ENCODE assay signal across 15 mouse cellular contexts in the genomic region with DNA sequence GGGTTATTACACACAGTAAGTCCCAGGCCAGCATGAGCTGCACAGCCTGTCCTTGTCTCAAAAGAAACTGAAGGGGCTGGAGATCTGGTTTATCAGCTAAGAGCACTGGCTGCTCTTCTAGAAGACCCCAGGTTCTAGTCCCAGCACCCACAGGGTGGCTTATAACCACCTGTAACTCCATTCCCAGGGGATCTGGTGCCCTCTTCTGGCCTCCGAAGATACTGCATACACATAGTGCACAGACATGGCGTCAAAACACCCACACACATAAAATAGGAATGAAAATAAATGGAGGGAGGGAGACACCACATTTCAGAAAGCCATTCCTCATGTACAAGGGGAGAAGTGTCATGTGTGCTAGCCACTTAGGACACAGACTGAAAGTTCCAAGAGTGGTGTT. TPM values are rescaled to one million over a fixed set of nuclear protein-coding genes. Genes with fewer than 3 reads are reported as not detected.
DNase-seq lines count a peak whose midpoint lies in the region; ATAC-seq and TF ChIP-seq lines count a peak whose summit lies in the region.
"Had no signal": no experiment of that assay in that cellular context is flagged by ENCODE, and none has a peak within 500 bp of the region (broad histone marks: within the 10 kb centered on the region; RNA-seq: fewer than 3 reads in every experiment).

No protein-coding gene starts in this region.

- H3K27ac ChIP-seq in kidney, postnatal 0 days, result no peak overlapping the region
- H3K27ac ChIP-seq: embryonic facial prominence, embryonic 10.5 days; limb, embryonic 10.5 days; liver, embryonic 13.5 days; neural tube, embryonic 13.5 days had no signal

- no peak for ATAC-seq in kidney, postnatal 0 days (replicated peaks; ENCODE audit: low FRiP score, low read depth)
- ATAC-seq: forebrain, embryonic 14.5 days had no signal

- no peaks in the 10 kb centered on the region for H3K36me3 ChIP-seq in kidney, postnatal 0 days (ENCODE audit: insufficient read depth, low read length)
- H3K36me3 ChIP-seq: embryonic facial prominence, embryonic 10.5 days; limb, embryonic 10.5 days; liver, embryonic 13.5 days; neural tube, embryonic 13.5 days had no signal

- H3K4me3 ChIP-seq in kidney, postnatal 0 days (replicated peaks; ENCODE audit: low read depth, low read length), result no peak overlapping the region
- H3K4me3 ChIP-seq: embryonic facial prominence, embryonic 10.5 days; limb, embryonic 10.5 days; liver, embryonic 13.5 days; neural tube, embryonic 13.5 days had no signal

- H3K4me2 ChIP-seq in kidney, postnatal 0 days (ENCODE audit: low read length), result no peak overlapping the region
- H3K4me2 ChIP-seq: heart, embryonic 11.5 days; liver, embryonic 13.5 days; neural tube, embryonic 13.5 days had no signal

- WGBS in kidney, postnatal 0 days, result 95% methylated on average over 2 of the region's 2 CpGs

- H3K9me3 ChIP-seq in kidney, postnatal 0 days (replicated peaks; ENCODE audit: low read length), result no peaks in the 10 kb centered on the region
- H3K9me3 ChIP-seq: embryonic facial prominence, embryonic 10.5 days; limb, embryonic 10.5 days; liver, embryonic 13.5 days; neural tube, embryonic 13.5 days had no signal

- H3K4me1 ChIP-seq in kidney, postnatal 0 days (replicated peaks; ENCODE audit: insufficient read depth, low read length), result no peaks in the 10 kb centered on the region
- H3K4me1 ChIP-seq: liver, embryonic 13.5 days; neural tube, embryonic 13.5 days had no signal

- H3K9ac ChIP-seq in kidney, postnatal 0 days (ENCODE audit: low read depth, low read length), result no peak overlapping the region
- H3K9ac ChIP-seq: liver, embryonic 13.5 days; neural tube, embryonic 13.5 days had no signal

- DNase-seq in kidney, postnatal 0 days (ENCODE audit: low spot score), result no peak
- no peak for DNase-seq in kidney, postnatal 4 days
- DNase-seq in thymus, postnatal 14 days, result peak; percentile 5
- no peak for DNase-seq in thymus, postnatal 36 days
- peak; percentile 46 for DNase-seq in ZHBTc4 (ENCODE audit: low read depth, low spot score)
- no peak for DNase-seq in spleen, postnatal 36 days (ENCODE audit: low spot score in 2 of 2)
- no peak for DNase-seq in urinary bladder, adult 18-20 months (ENCODE audit: low spot score in 2 of 2)
- DNase-seq: layer of hippocampus, postnatal 36 days; liver, embryonic 13.5 days; spleen, adult 18-20 months had no signal

- TF ChIP-seq CTCF in kidney, postnatal 0 days (IDR thresholded peaks at IDR 0.05; ENCODE audit: low read depth), result peak; percentile 31; the same call in 1 of the 2 replicates

- H3K27me3 ChIP-seq in kidney, postnatal 0 days (ENCODE audit: insufficient read depth, low read length), result no peaks in the 10 kb centered on the region
- H3K27me3 ChIP-seq: liver, embryonic 13.5 days; neural tube, embryonic 13.5 days had no signal

RNA-seq across cellular contexts. Expression of gene Osbp2, which starts 59.1 kb away (rescaled TPM):
- polyA plus RNA-seq in kidney, postnatal 0 days (2015; fragmentation: Nextera tagmentation; extraction: Ambion mirVana), result 1.3 and 1.9 TPM in 2 replicates

Comparison
In these comparisons a context has a peak if more than half of its experiments do, and no peak if none do; other contexts are left out.
1. DNase-seq: peak in thymus, postnatal 14 days (single experiment) and ZHBTc4 (single experiment); none in kidney, postnatal 0 days (single experiment), kidney, postnatal 4 days (0 of 2), thymus, postnatal 36 days (0 of 2), spleen, postnatal 36 days (0 of 2) and urinary bladder, adult 18-20 months (0 of 2).